Mouse (Mus musculus) CH12.LX (cell line): ENCODE measurements around the gene Atxn3. TPM values are rescaled to one million over a fixed set of nuclear protein-coding genes. Genes with fewer than 3 reads are reported as not detected.

ENCODE experiments used
- DNase-seq: peaks from one replicate; pipeline ENCODE4 v3.0.0-alpha.2; 2013; ENCODE audit errors: extremely low read depth
- H3K27ac ChIP-seq: 2 replicates; pipeline ENCODE4 v1.5.1; 2012; ENCODE audit warnings: low read depth, mild to moderate bottlenecking, control low read depth, moderate library complexity; ENCODE audit not compliant: insufficient read depth
- H3K27me3 ChIP-seq: replicated peaks from 2 replicates; pipeline ENCODE3; 2012; ENCODE audit warnings: inconsistent platforms
- H3K36me3 ChIP-seq, 2 experiments: replicated peaks in 1 of 2; 2 replicates each; pipeline versions ENCODE3 to v1.6.1; 2012; ENCODE audit warnings: inconsistent platforms in 1 of 2, low read length in 1 of 2, mild to moderate bottlenecking in 1 of 2, mixed read lengths in 1 of 2, moderate library complexity in 1 of 2; ENCODE audit not compliant: control insufficient read depth in 1 of 2, insufficient read depth in 1 of 2
- H3K4me1 ChIP-seq, 2 experiments: 2 replicates each; pipeline ENCODE4 v1.6.1; 2012; ENCODE audit warnings: inconsistent platforms in 1 of 2, moderate library complexity in 1 of 2; ENCODE audit not compliant: insufficient read depth in 2 of 2, control insufficient read depth in 1 of 2
- H3K4me2 ChIP-seq: 2 replicates; pipeline ENCODE4 v1.6.1; 2012; ENCODE audit warnings: low read depth, mild to moderate bottlenecking, control low read depth; ENCODE audit not compliant: poor library complexity, insufficient read depth, severe bottlenecking
- H3K4me3 ChIP-seq, 3 experiments: fragments of 150-350 bp in 1 of 3; sonication (generic) in 1 of 3; replicated peaks in 1 of 3; 2 replicates each; pipeline versions ENCODE3 to v1.5.1; 2011 to 2012; ENCODE audit warnings: low read depth in 2 of 3, low read length in 2 of 3, mild to moderate bottlenecking in 2 of 3, moderate library complexity in 2 of 3, control low read depth in 1 of 3, improper control_type of control experiment in 1 of 3, inconsistent platforms in 1 of 3, mixed read lengths in 1 of 3; ENCODE audit not compliant: poor library complexity in 1 of 3
- H3K79me2 ChIP-seq: replicated peaks from 2 replicates; pipeline ENCODE4 v1.6.1; 2012; ENCODE audit warnings: mild to moderate bottlenecking, moderate library complexity; ENCODE audit not compliant: control insufficient read depth, poor library complexity, insufficient read depth, severe bottlenecking; ENCODE audit errors: extremely low read depth
- H3K9ac ChIP-seq: 2 replicates; pipeline ENCODE4 v1.6.1; 2012; ENCODE audit warnings: low read depth, mild to moderate bottlenecking, control low read depth, moderate library complexity; ENCODE audit not compliant: insufficient read depth
- H3K9me3 ChIP-seq: replicated peaks from 2 replicates; pipeline ENCODE3; 2012; ENCODE audit warnings: low read length, inconsistent platforms, mixed read lengths
- BHLHE40 ChIP-seq: IDR thresholded peaks from 2 replicates; pipeline ENCODE4 v1.6.1; 2011; ENCODE audit warnings: mild to moderate bottlenecking, low read depth, low read length, improper control_type of control experiment
- CHD1 ChIP-seq: IDR thresholded peaks from 2 replicates; pipeline ENCODE4 v1.6.1; 2012; ENCODE audit warnings: low read depth, low read length, improper control_type of control experiment, inconsistent platforms
- CHD2 ChIP-seq: IDR thresholded peaks from 2 replicates; pipeline ENCODE4 v1.6.1; 2011; ENCODE audit warnings: low read length, improper control_type of control experiment
- CTCF ChIP-seq, 2 experiments: IDR thresholded peaks in 1 of 2; conservative IDR thresholded peaks in 1 of 2; 2 replicates each; pipeline ENCODE4 v1.5.1; 2011 to 2012; ENCODE audit warnings: low read depth in 2 of 2, low read length in 2 of 2, improper control_type of control experiment in 1 of 2, inconsistent platforms in 1 of 2, mild to moderate bottlenecking in 1 of 2, moderate library complexity in 1 of 2
- ELF1 ChIP-seq: IDR thresholded peaks from 2 replicates; pipeline ENCODE4 v1.6.1; 2014; ENCODE audit warnings: low read depth, mild to moderate bottlenecking, inconsistent platforms, low read length, improper control_type of control experiment
- EP300 ChIP-seq: IDR thresholded peaks from 2 replicates; pipeline ENCODE4 v1.6.1; 2011; ENCODE audit warnings: low read length, improper control_type of control experiment
- GABPA ChIP-seq: IDR thresholded peaks from 2 replicates; pipeline ENCODE4 v1.6.1; 2012; ENCODE audit warnings: low read depth, low read length, improper control_type of control experiment, inconsistent platforms; ENCODE audit not compliant: insufficient replicate concordance
- HCFC1 ChIP-seq: IDR thresholded peaks from 2 replicates; pipeline ENCODE4 v1.6.1; 2012; ENCODE audit warnings: low read depth, mild to moderate bottlenecking, inconsistent platforms, low read length, improper control_type of control experiment
- IRF4 ChIP-seq: IDR thresholded peaks from 2 replicates; pipeline ENCODE4 v1.6.1; 2014; ENCODE audit warnings: low read depth, mild to moderate bottlenecking, inconsistent platforms, low read length, improper control_type of control experiment
- KAT2A ChIP-seq: IDR thresholded peaks from 2 replicates; pipeline ENCODE4 v1.6.1; 2012; ENCODE audit warnings: low read length, improper control_type of control experiment, inconsistent platforms; ENCODE audit not compliant: insufficient replicate concordance
- MAFK ChIP-seq: IDR thresholded peaks from 2 replicates; pipeline ENCODE4 v1.6.1; 2011; ENCODE audit warnings: low read length, improper control_type of control experiment; ENCODE audit not compliant: insufficient replicate concordance
- MAX ChIP-seq: IDR thresholded peaks from 2 replicates; pipeline ENCODE4 v1.6.1; 2011; ENCODE audit warnings: low read length, improper control_type of control experiment
- MEF2A ChIP-seq: IDR thresholded peaks from 2 replicates; pipeline ENCODE4 v1.6.1; 2014; ENCODE audit warnings: low read depth, mild to moderate bottlenecking, inconsistent platforms, low read length, improper control_type of control experiment, borderline replicate concordance
- MXI1 ChIP-seq: IDR thresholded peaks from 2 replicates; pipeline ENCODE4 v1.6.1; 2011; ENCODE audit warnings: mild to moderate bottlenecking, low read depth, low read length, improper control_type of control experiment
- MYC ChIP-seq: IDR thresholded peaks from 2 replicates; pipeline ENCODE4 v1.6.1; 2011; ENCODE audit warnings: low read depth, mild to moderate bottlenecking, improper control_type of control experiment, low read length
- NELFE ChIP-seq: IDR thresholded peaks from 2 replicates; pipeline ENCODE4 v1.6.1; 2011; ENCODE audit warnings: low read depth, low read length, improper control_type of control experiment
- NRF1 ChIP-seq: IDR thresholded peaks from 2 replicates; pipeline ENCODE4 v1.6.1; 2014; ENCODE audit warnings: low read depth, mild to moderate bottlenecking, inconsistent platforms, low read length, improper control_type of control experiment, moderate library complexity
- PAX5 ChIP-seq: IDR thresholded peaks from 2 replicates; pipeline ENCODE4 v1.6.1; 2012; ENCODE audit warnings: low read length, inconsistent platforms, mixed read lengths
- POLR2A ChIP-seq: IDR thresholded peaks from 2 replicates; pipeline ENCODE4 v1.6.1; 2011; ENCODE audit warnings: low read depth, mild to moderate bottlenecking, improper control_type of control experiment, low read length
- POLR2AphosphoS2 ChIP-seq: IDR thresholded peaks from 2 replicates; pipeline ENCODE4 v1.6.1; 2011; ENCODE audit warnings: low read depth, low read length, improper control_type of control experiment
- RAD21 ChIP-seq: IDR thresholded peaks from 2 replicates; pipeline ENCODE4 v1.6.1; 2011; ENCODE audit warnings: low read depth, mild to moderate bottlenecking, low read length, improper control_type of control experiment, moderate library complexity
- RCOR1 ChIP-seq: conservative IDR thresholded peaks from 2 replicates; pipeline ENCODE4 v1.6.1; 2012; ENCODE audit warnings: low read depth, mild to moderate bottlenecking, inconsistent platforms, low read length, improper control_type of control experiment
- SMC3 ChIP-seq: IDR thresholded peaks from 2 replicates; pipeline ENCODE4 v1.6.1; 2011; ENCODE audit warnings: low read depth, low read length, improper control_type of control experiment
- TBP ChIP-seq: conservative IDR thresholded peaks from 2 replicates; pipeline ENCODE4 v1.6.1; 2011; ENCODE audit warnings: low read depth, low read length, improper control_type of control experiment
- TCF12 ChIP-seq: IDR thresholded peaks from 2 replicates; pipeline ENCODE4 v1.6.1; 2014; ENCODE audit warnings: low read depth, mild to moderate bottlenecking, inconsistent platforms, low read length, improper control_type of control experiment
- UBTF ChIP-seq: IDR thresholded peaks from 2 replicates; pipeline ENCODE4 v1.6.1; 2012; ENCODE audit warnings: low read depth, mild to moderate bottlenecking, inconsistent platforms, low read length, improper control_type of control experiment, moderate library complexity
- USF1 ChIP-seq: IDR thresholded peaks from 2 replicates; pipeline ENCODE4 v1.6.1; 2014; ENCODE audit warnings: low read depth, mild to moderate bottlenecking, inconsistent platforms, low read length, improper control_type of control experiment
- USF2 ChIP-seq: conservative IDR thresholded peaks from 2 replicates; pipeline ENCODE4 v1.6.1; 2011; ENCODE audit warnings: low read depth, low read length, improper control_type of control experiment
- ZC3H11A ChIP-seq: IDR thresholded peaks from 2 replicates; pipeline ENCODE4 v1.6.1; 2012; ENCODE audit warnings: low read depth, mild to moderate bottlenecking, inconsistent platforms, low read length, improper control_type of control experiment
- ZKSCAN1 ChIP-seq: IDR thresholded peaks from 2 replicates; pipeline ENCODE4 v1.6.1; 2012; ENCODE audit warnings: low read depth, inconsistent platforms, low read length, improper control_type of control experiment, borderline replicate concordance
- ZMIZ1 ChIP-seq: IDR thresholded peaks from 2 replicates; pipeline ENCODE4 v1.6.1; 2012; ENCODE audit warnings: low read depth, mild to moderate bottlenecking, inconsistent platforms, low read length, improper control_type of control experiment
- ZNF384 ChIP-seq: IDR thresholded peaks from 2 replicates; pipeline ENCODE4 v1.6.1; 2012; ENCODE audit warnings: low read depth, low read length, improper control_type of control experiment, inconsistent platforms
- dilution Hi-C: fragments of 300-500 bp; cut with MboI; formaldehyde crosslinking; loops from 2 replicates; pipeline ENCODE4 v1.14.3; 2020; ENCODE audit warnings: low sequenced_read_pairs; ENCODE audit not compliant: extremely low pct_unique_long_range_greater_than_20kb, extremely low pct_ligation_motif_present
- in situ Hi-C: fragments of 300-500 bp; cut with MboI; formaldehyde crosslinking; loops from 3 replicates; pipeline ENCODE4 v1.14.3; 2019; ENCODE audit warnings: low sequenced_read_pairs, low pct_ligation_motif_present, low pct_unique_long_range_greater_than_20kb, mixed read lengths
- polyA plus RNA-seq: library from polyadenylated mRNA; unstranded; fragments of >175 nt; gene quantifications from 2 replicates; pipeline ENCODE4 v1.2.1, GENCODE M21; 2012; ENCODE audit warnings: low read depth; ENCODE audit not compliant: insufficient read length
- total RNA-seq, 2 experiments: library from RNA; depleted of rRNA; stranded (reverse); fragments of 300-350 nt in 1 of 2; fragments of >200 nt in 1 of 2; gene quantifications; 2 replicates each; pipeline ENCODE4 v1.2.3; 2012 to 2014

The Atxn3 gene
- total RNA-seq (2012; rRNA removed) = 10.8 and 11.2 TPM in 2 replicates
- total RNA-seq (2014; rRNA removed) = 24.4 and 25.8 TPM in 2 replicates
- 19.9 and 21.8 TPM in 2 replicates for polyA plus RNA-seq

GRCm38 (mm10) chr12:101957942-101958544 is at the start of gene Atxn3:
Atxn3 (minus strand) TSS chr12:101958246.
- Histone ChIP-seq H3K27ac (0 out of 2 replicates have a peak within 1 kb of the TSS, but pooled peaks have one; percentile 58), H3K27me3 (no peaks in the 10 kb centered on the region), H3K9me3 (peaks cover 4% of the 10 kb centered on the region), H3K4me1 (peaks cover 8 to 31% of the 10 kb centered on the region in 2 experiments; a peak in 3 of 4 replicates), H3K4me2 (peak within 1 kb of the TSS; percentile 95), H3K36me3 (peaks cover 0 to 9% of the 10 kb centered on the region in 2 experiments), H3K4me3 (peak within 1 kb of the TSS; percentile 88 to 96 (median 92)), H3K9ac (peak within 1 kb of the TSS; percentile 85), H3K79me2 (peaks cover 4% of the 10 kb centered on the region)
- no peak for TF ChIP-seq ZKSCAN1
- peak; percentile 54; the same call in 1 of the 2 replicates for TF ChIP-seq MYC
- TF ChIP-seq CHD1 = no peak; the same call in 1 of the 2 replicates
- TF ChIP-seq IRF4 = peak; percentile 81
- TF ChIP-seq PAX5 = no peak
- TF ChIP-seq USF2 = peak; percentile 97
- no peak for TF ChIP-seq RCOR1
- TF ChIP-seq CTCF (conservative IDR thresholded peaks at IDR 0.05 in 1 of 2, IDR thresholded peaks at IDR 0.05 in 1 of 2; ENCODE audit: low read depth in 2 of 2, low read length in 2 of 2) = peak in 1 of 2 experiments; percentile 85; a peak in 2 of 4 replicates
- peak; percentile 61 for TF ChIP-seq SMC3
- TF ChIP-seq ZMIZ1 = no peak
- peak; percentile 85 for TF ChIP-seq ZNF384
- TF ChIP-seq RAD21 = peak; percentile 83
- no peak for TF ChIP-seq ZC3H11A
- TF ChIP-seq CHD2 = no peak
- TF ChIP-seq POLR2AphosphoS2 = no peak
- peak; percentile 72 for TF ChIP-seq POLR2A
- peak; percentile 69 for TF ChIP-seq HCFC1
- no peak for TF ChIP-seq GABPA
- TF ChIP-seq MAX = peak; percentile 98
- peak; percentile 31 for TF ChIP-seq ELF1
- TF ChIP-seq USF1 = peak; percentile 99
- TF ChIP-seq TCF12 = peak; percentile 67
- TF ChIP-seq NELFE = peak; percentile 64; the same call in 1 of the 2 replicates
- TF ChIP-seq UBTF = 0 out of 2 replicates have a peak, but pooled peaks have one; percentile 54
- TF ChIP-seq TBP = 0 out of 2 replicates have a peak, but pooled peaks have one; percentile 32
- TF ChIP-seq NRF1 = 0 out of 2 replicates have a peak, but pooled peaks have one; percentile 47
- 0 out of 2 replicates have a peak, but pooled peaks have one; percentile 50 for TF ChIP-seq MEF2A
- TF ChIP-seq MXI1 = peak; percentile 80; the same call in 1 of the 2 replicates
- TF ChIP-seq EP300 = no peak
- no peak for TF ChIP-seq MAFK
- TF ChIP-seq BHLHE40 = peak; percentile 100
- no peak for TF ChIP-seq KAT2A
- DNase-seq = peak; percentile 96
- in situ Hi-C loops (no loop called here), dilution Hi-C loops (no loop called here)
